Mouse (Mus musculus) liver, adult 2 months (tissue): Measurements from ENCODE around the gene Srsf10. TPM values are rescaled to one million over a fixed set of nuclear protein-coding genes. Genes with fewer than 3 reads are reported as not detected.

ENCODE experiments used
- DNase-seq: peaks from one replicate; pipeline ENCODE4 v3.0.0-alpha.2; 2011; ENCODE audit warnings: low read depth, low spot score; ENCODE audit errors: extremely low read depth
- H3K27ac ChIP-seq: fragments of 200-500 bp; replicated peaks from 2 replicates; pipeline ENCODE4 v1.5.1; 2012; ENCODE audit warnings: low read depth, mild to moderate bottlenecking, control low read depth, inconsistent platforms, low read length; ENCODE audit not compliant: insufficient read depth
- H3K27me3 ChIP-seq: fragments of 200-500 bp; 2 replicates; pipeline ENCODE4 v1.6.1; 2012; ENCODE audit warnings: mild to moderate bottlenecking, moderate library complexity, low read length, inconsistent platforms; ENCODE audit not compliant: control insufficient read depth, insufficient read depth
- H3K36me3 ChIP-seq: fragments of 200-500 bp; 2 replicates; pipeline ENCODE4 v1.6.1; 2012; ENCODE audit warnings: low read length, inconsistent platforms; ENCODE audit not compliant: control insufficient read depth, insufficient read depth
- H3K4me1 ChIP-seq: fragments of 200-500 bp; 2 replicates; pipeline ENCODE4 v1.6.1; 2011; ENCODE audit warnings: low read length; ENCODE audit not compliant: control insufficient read depth, insufficient read depth
- H3K4me3 ChIP-seq: fragments of 200-500 bp; 2 replicates; pipeline ENCODE4 v1.5.1; 2011; ENCODE audit warnings: low read depth, mild to moderate bottlenecking, control low read depth, low read length, moderate library complexity; ENCODE audit not compliant: insufficient read depth
- H3K79me2 ChIP-seq: fragments of 200-500 bp; 2 replicates; pipeline ENCODE4 v1.6.1; 2012; ENCODE audit warnings: inconsistent platforms, mild to moderate bottlenecking, low read length, moderate library complexity; ENCODE audit not compliant: control insufficient read depth, insufficient read depth
- H3K9ac ChIP-seq: fragments of 200-500 bp; 2 replicates; pipeline ENCODE4 v1.6.1; 2012; ENCODE audit warnings: low read depth, mild to moderate bottlenecking, control low read depth, inconsistent platforms, low read length
- CTCF ChIP-seq: fragments of 200-500 bp; IDR thresholded peaks from 2 replicates; pipeline ENCODE4 v1.5.1; 2011; ENCODE audit warnings: low read depth, low read length, control low read depth
- POLR2A ChIP-seq: fragments of 200-500 bp; IDR thresholded peaks from 2 replicates; pipeline ENCODE4 v1.6.1; 2011; ENCODE audit warnings: low read length, control low read depth; ENCODE audit not compliant: insufficient read depth; ENCODE audit errors: extremely low read depth
- WGBS: fragments of 180-500 bp; shearing (Covaris S2); methylation state at CpG from one replicate; pipeline ENCODE4 v1.1.7; 2018; 5-methylcytosine and 5-hydroxymethylcytosine counted together
- polyA plus RNA-seq: library from polyadenylated mRNA; depleted of rRNA; stranded (reverse); fragments of >200 nt; gene quantifications from 2 replicates; pipeline ENCODE4 v1.2.3, GENCODE M21; 2012
- total RNA-seq: library from RNA; depleted of rRNA; stranded (reverse); fragments of >200 nt; gene quantifications from 2 replicates; pipeline ENCODE4 v1.2.3, GENCODE M21; 2014

Gene Srsf10
- total and polyA plus RNA-seq, 2 experiments: 31.3 to 32.9 TPM

DNA sequence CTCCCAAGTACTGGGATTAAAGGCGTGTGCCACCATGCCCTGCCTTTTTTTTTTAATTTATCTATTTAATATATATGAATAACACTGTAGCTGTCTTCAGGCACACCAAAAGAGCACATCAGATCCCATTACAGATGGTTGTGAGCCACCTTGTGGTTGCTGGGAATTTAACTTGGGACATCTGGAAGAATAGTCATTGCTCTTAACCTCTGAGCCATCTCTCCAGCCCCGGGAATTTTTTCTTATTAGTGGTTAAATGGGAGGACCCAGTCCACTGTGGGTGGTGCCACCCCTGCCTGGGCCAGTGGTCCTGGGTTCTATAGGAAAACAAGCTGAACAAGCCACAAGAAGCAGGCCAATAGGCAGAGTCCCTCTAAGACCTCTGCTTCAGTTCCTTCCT lies 22.2 kb downstream of the Srsf10 start:
- Histone ChIP-seq H3K9ac (no peak overlapping the region), H3K79me2 (no peaks in the 10 kb centered on the region), H3K4me1 (peaks cover 18% of the 10 kb centered on the region), H3K27me3 (no peaks in the 10 kb centered on the region), H3K36me3 (no peaks in the 10 kb centered on the region), H3K4me3 (no peak overlapping the region), H3K27ac (no peak overlapping the region)
- TF ChIP-seq CTCF: 0 out of 2 replicates have a peak, but pooled peaks have one; percentile 20
- TF ChIP-seq POLR2A: no peak
- WGBS: 46% methylated on average over 2 of the region's 2 CpGs
- no peak for DNase-seq

GRCm38 (mm10) chr4:135879021-135879420 lies 23.5 kb downstream of the Srsf10 start:
- Histone ChIP-seq H3K27ac (no peak overlapping the region), H3K79me2 (no peaks in the 10 kb centered on the region), H3K4me1 (peaks cover 25% of the 10 kb centered on the region), H3K27me3 (no peaks in the 10 kb centered on the region), H3K4me3 (no peak overlapping the region), H3K36me3 (no peaks in the 10 kb centered on the region), H3K9ac (no peak overlapping the region)
- WGBS: 50% methylated on average over 6 of the region's 6 CpGs
- DNase-seq: no peak
- TF ChIP-seq CTCF (no peak), POLR2A (no peak)

DNA sequence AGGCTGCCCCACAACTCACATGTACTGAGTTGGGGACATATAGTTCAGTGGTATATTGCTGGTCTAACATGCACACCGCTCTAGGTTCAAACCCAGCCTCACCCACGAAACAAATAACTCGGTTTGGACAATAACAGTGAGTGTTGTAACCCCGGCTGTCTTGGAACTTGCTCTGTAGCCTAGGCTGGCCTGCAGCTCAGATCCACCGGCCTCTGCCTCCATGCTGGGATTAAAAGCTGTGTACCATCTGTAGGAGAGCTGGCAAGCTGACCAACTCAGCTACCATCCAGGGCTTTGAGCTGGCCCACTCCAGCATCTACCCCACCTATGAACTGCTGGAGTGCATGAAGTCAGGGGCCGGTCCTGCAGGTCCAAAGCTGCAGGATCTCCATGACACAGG lies 24.5 kb downstream of the Srsf10 start:
- WGBS: 95% methylated on average over 6 of the region's 6 CpGs
- H3K79me2 ChIP-seq: no peaks in the 10 kb centered on the region
- no peak for TF ChIP-seq POLR2A
- no peak for TF ChIP-seq CTCF
- H3K27ac ChIP-seq: no peak overlapping the region
- H3K27me3 ChIP-seq: no peaks in the 10 kb centered on the region
- no peak overlapping the region for H3K4me3 ChIP-seq
- H3K36me3 ChIP-seq: no peaks in the 10 kb centered on the region
- DNase-seq: no peak
- H3K9ac ChIP-seq: no peak overlapping the region
- peaks cover 18% of the 10 kb centered on the region for H3K4me1 ChIP-seq

DNA sequence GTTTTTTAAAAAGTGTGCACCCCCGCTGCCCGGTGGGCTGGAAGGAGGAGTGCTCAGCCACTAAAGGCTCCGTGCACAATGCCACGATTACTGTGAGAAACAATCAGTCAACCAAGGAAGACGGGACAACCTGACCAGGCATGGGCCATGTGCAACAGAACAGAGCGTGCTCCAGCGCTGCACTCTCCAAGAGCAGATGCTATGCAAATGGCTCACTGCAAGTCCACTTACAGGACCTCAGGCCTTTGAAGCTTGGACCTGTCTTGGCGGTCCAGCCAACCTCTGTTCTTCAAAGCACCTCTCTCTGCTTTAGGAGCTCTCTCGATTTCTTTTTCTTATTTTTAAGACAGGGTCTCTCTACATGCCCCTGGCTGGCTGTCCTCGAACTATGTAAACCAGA lies 25.0 kb downstream of the Srsf10 start:
- TF ChIP-seq POLR2A (no peak), CTCF (no peak)
- 91% methylated on average over 10 of the region's 10 CpGs for WGBS
- no peak for DNase-seq

GRCm38 (mm10) chr4:135882023-135882422 lies 26.5 kb downstream of the Srsf10 start:
- H3K79me2 ChIP-seq: no peaks in the 10 kb centered on the region
- WGBS: 81% methylated on average over 6 of the region's 6 CpGs
- H3K4me1 ChIP-seq: peaks cover 8% of the 10 kb centered on the region
- H3K4me3 ChIP-seq: no peak overlapping the region
- no peaks in the 10 kb centered on the region for H3K36me3 ChIP-seq
- no peak for DNase-seq
- H3K27me3 ChIP-seq: no peaks in the 10 kb centered on the region
- H3K27ac ChIP-seq: no peak overlapping the region
- TF ChIP-seq POLR2A: no peak
- no peak for TF ChIP-seq CTCF
- H3K9ac ChIP-seq: no peak overlapping the region

More for the DNA sequence above, 25.0 kb downstream of the Srsf10 start:
- no peaks in the 10 kb centered on the region for H3K36me3 ChIP-seq
- H3K27ac ChIP-seq: no peak overlapping the region
- H3K79me2 ChIP-seq: no peaks in the 10 kb centered on the region
- no peaks in the 10 kb centered on the region for H3K27me3 ChIP-seq
- H3K4me3 ChIP-seq: no peak overlapping the region
- H3K4me1 ChIP-seq: peaks cover 16% of the 10 kb centered on the region
- H3K9ac ChIP-seq: no peak overlapping the region

DNA sequence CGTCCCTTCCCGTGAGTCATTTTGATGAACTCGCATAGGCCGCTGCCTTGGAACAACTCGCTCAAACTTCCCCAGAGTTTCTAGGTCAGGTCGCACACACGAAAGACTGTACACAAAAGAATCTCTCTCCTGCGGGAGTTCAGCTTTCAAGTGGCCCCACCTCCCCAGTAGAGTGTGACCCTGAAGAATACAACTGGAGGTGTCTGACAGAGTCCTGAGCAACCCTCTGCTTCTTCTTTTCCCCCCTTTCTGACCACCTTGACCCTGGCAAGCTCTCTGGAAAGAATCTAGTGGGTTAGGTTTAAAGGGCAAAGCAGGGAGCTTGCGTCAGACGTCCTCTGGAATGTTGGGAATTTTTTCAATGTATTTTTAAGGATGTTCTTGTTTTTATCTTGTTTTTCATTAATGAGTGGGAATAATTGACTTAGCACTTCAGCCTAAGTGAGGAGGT lies 27.9 kb downstream of the Srsf10 start:
- peaks cover 7% of the 10 kb centered on the region for H3K4me1 ChIP-seq
- DNase-seq: peak; percentile 79
- no peaks in the 10 kb centered on the region for H3K79me2 ChIP-seq
- H3K27ac ChIP-seq: peak overlapping the region; percentile 90
- H3K27me3 ChIP-seq: no peaks in the 10 kb centered on the region
- TF ChIP-seq POLR2A (no peak), CTCF (no peak)
- no peaks in the 10 kb centered on the region for H3K36me3 ChIP-seq
- H3K4me3 ChIP-seq: no peak overlapping the region
- 7% methylated on average over 10 of the region's 10 CpGs for WGBS
- peak overlapping the region; percentile 16 for H3K9ac ChIP-seq
